Mouse (Mus musculus) ES-Bruce4 (cell line): Measurements from ENCODE around the gene Ska2. TPM values are rescaled to one million over a fixed set of nuclear protein-coding genes. Genes with fewer than 3 reads are reported as not detected.

ENCODE experiments used
- H3K27ac ChIP-seq: 2 replicates; pipeline ENCODE4 v1.5.1; 2012; ENCODE audit warnings: low read length, inconsistent platforms; ENCODE audit not compliant: insufficient read depth
- H3K27me3 ChIP-seq: 2 replicates; pipeline ENCODE4 v1.6.1; 2012; ENCODE audit warnings: mild to moderate bottlenecking, low read length, inconsistent platforms; ENCODE audit not compliant: control insufficient read depth, poor library complexity, insufficient read depth, severe bottlenecking
- H3K36me3 ChIP-seq: 2 replicates; pipeline ENCODE4 v1.6.1; 2012; ENCODE audit warnings: inconsistent platforms, mild to moderate bottlenecking, low read length, moderate library complexity; ENCODE audit not compliant: control insufficient read depth, poor library complexity, insufficient read depth, severe bottlenecking
- H3K4me1 ChIP-seq: one replicate; pipeline ENCODE4 v1.8.1; 2011; ENCODE audit warnings: low read length; ENCODE audit not compliant: control insufficient read depth, insufficient read depth
- H3K4me3 ChIP-seq: 2 replicates; pipeline ENCODE4 v1.5.1; 2011; ENCODE audit warnings: low read depth, mild to moderate bottlenecking, low read length
- H3K9ac ChIP-seq: 2 replicates; pipeline ENCODE4 v1.6.1; 2012; ENCODE audit warnings: low read depth, mild to moderate bottlenecking, inconsistent platforms; ENCODE audit not compliant: poor library complexity, severe bottlenecking
- H3K9me3 ChIP-seq: replicated peaks from 2 replicates; pipeline ENCODE4 v1.6.1; 2012; ENCODE audit warnings: mild to moderate bottlenecking, low read length, inconsistent platforms; ENCODE audit not compliant: control insufficient read depth, poor library complexity, insufficient read depth, severe bottlenecking
- CTCF ChIP-seq: IDR thresholded peaks from one replicate; pipeline ENCODE4 v1.8.1; 2011; ENCODE audit warnings: low read depth, low read length
- EP300 ChIP-seq: IDR thresholded peaks from 2 replicates; pipeline ENCODE4 v1.6.1; 2011; ENCODE audit warnings: low read depth, low read length; ENCODE audit not compliant: insufficient read depth
- POLR2A ChIP-seq: IDR thresholded peaks from one replicate; pipeline ENCODE4 v1.8.1; 2011; ENCODE audit warnings: low read length; ENCODE audit not compliant: insufficient read depth
- polyA plus RNA-seq: library from polyadenylated mRNA; stranded (reverse); fragments of >200 nt; gene quantifications from 2 replicates; pipeline ENCODE4 v1.2.4, GENCODE M21; 2011; ENCODE audit warnings: low read depth; ENCODE audit not compliant: missing spikeins, insufficient read depth, insufficient read length

The Ska2 gene
- polyA plus RNA-seq = 102 and 104 TPM in 2 replicates

GRCm38 (mm10) chr11:87108755-87109518 is at the start of gene Ska2:
Gene Ska2 (plus strand): TSS chr11:87109234.
- Histone ChIP-seq H3K36me3 (peaks cover 41% of the 10 kb centered on the region), H3K9ac (peak within 1 kb of the TSS; percentile 93), H3K9me3 (no peaks in the 10 kb centered on the region), H3K27me3 (no peaks in the 10 kb centered on the region), H3K4me3 (peak within 1 kb of the TSS; percentile 98), H3K4me1 (no peaks in the 10 kb centered on the region), H3K27ac (peak within 1 kb of the TSS; percentile 80)
- TF ChIP-seq EP300 = 0 out of 2 replicates have a peak, but pooled peaks have one; percentile 4
- no peak for TF ChIP-seq CTCF
- TF ChIP-seq POLR2A = peak; percentile 7

GRCm38 (mm10) chr11:87060410-87060809 is 48.6 kb upstream of the Ska2 start:
- H3K36me3 ChIP-seq = no peaks in the 10 kb centered on the region
- H3K9ac ChIP-seq = no peak overlapping the region
- no peaks in the 10 kb centered on the region for H3K9me3 ChIP-seq
- no peak overlapping the region for H3K27ac ChIP-seq
- TF ChIP-seq EP300 = no peak
- TF ChIP-seq CTCF = no peak
- no peak for TF ChIP-seq POLR2A
- H3K27me3 ChIP-seq = no peaks in the 10 kb centered on the region
- H3K4me3 ChIP-seq = no peak overlapping the region
- H3K4me1 ChIP-seq = no peaks in the 10 kb centered on the region

DNA sequence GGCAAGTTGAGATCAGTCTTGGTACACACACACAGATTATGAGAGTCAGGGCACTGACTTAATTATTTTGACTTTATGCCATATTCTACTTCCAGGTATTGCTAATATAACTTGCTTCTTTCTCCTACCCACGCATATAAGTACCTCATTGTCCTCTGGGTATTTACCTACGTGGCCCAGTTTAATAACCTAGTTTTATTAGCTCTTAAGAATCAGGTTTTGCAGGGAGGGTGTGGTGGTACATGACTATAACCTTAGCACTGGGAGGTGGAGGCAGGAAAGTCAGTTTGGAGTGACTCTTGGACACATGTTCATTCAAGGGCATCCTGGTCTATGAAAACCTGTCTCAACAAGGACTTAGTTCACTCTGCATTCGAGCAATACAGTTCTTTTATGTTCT is 46.9 kb upstream of the Ska2 start:
- H3K4me3 ChIP-seq = no peak overlapping the region
- H3K27me3 ChIP-seq = no peaks in the 10 kb centered on the region
- H3K27ac ChIP-seq = no peak overlapping the region
- H3K36me3 ChIP-seq = no peaks in the 10 kb centered on the region
- H3K9me3 ChIP-seq = no peaks in the 10 kb centered on the region
- H3K9ac ChIP-seq = no peak overlapping the region
- TF ChIP-seq EP300 (no peak), CTCF (no peak), POLR2A (no peak)
- H3K4me1 ChIP-seq = no peaks in the 10 kb centered on the region

- Histone ChIP-seq H3K36me3 (peaks cover 7% of the 10 kb centered on the region), H3K4me1 (no peaks in the 10 kb centered on the region), H3K27ac (no peak overlapping the region), H3K9ac (peak overlapping the region; percentile 64), H3K9me3 (no peaks in the 10 kb centered on the region), H3K4me3 (peak overlapping the region; percentile 74), H3K27me3 (no peaks in the 10 kb centered on the region)
- TF ChIP-seq CTCF = no peak
- TF ChIP-seq POLR2A = no peak
- no peak for TF ChIP-seq EP300
Observed at GRCm38 (mm10) chr11:87073343-87073865, 35.6 kb upstream of the Ska2 start.

- H3K9me3 ChIP-seq = no peaks in the 10 kb centered on the region
- H3K27ac ChIP-seq = no peak within 1 kb of the TSS
- TF ChIP-seq EP300 (no peak), POLR2A (peak; percentile 62), CTCF (peak; percentile 7)
- no peaks in the 10 kb centered on the region for H3K4me1 ChIP-seq
- H3K9ac ChIP-seq = peak within 1 kb of the TSS; percentile 64
- H3K27me3 ChIP-seq = no peaks in the 10 kb centered on the region
- H3K36me3 ChIP-seq = peaks cover 8% of the 10 kb centered on the region
- peak within 1 kb of the TSS; percentile 74 for H3K4me3 ChIP-seq
Observed at GRCm38 (mm10) chr11:87073866-87074440, 35.1 kb upstream of the Ska2 start, which contains the start of gene Gdpd1. Gene Gdpd1 (minus strand): TSS chr11:87074062.

DNA sequence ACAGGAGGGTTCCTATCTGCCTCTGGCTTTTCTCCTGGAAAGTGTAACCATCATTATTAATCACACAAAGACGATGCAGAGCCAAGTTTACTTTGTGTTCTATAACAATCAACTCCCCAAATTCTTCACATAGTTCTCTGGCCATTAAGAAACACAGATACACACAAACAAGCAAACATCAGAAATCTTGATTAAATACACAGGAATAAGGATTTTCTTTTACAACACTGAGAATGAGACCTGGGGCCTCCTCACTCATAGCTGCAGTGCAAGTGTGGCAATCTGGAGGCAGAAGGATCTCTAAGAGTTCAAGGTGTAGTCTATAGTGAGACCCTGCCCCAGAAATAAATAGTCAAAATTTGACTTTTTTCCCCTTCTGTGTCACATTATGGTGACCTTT is 25.3 kb upstream of the Ska2 start:
- no peak overlapping the region for H3K27ac ChIP-seq
- H3K4me1 ChIP-seq = peaks cover 2% of the 10 kb centered on the region
- TF ChIP-seq EP300 (no peak), POLR2A (no peak), CTCF (no peak)
- H3K9me3 ChIP-seq = no peaks in the 10 kb centered on the region
- H3K4me3 ChIP-seq = no peak overlapping the region
- peaks cover 37% of the 10 kb centered on the region for H3K36me3 ChIP-seq
- H3K9ac ChIP-seq = no peak overlapping the region
- no peaks in the 10 kb centered on the region for H3K27me3 ChIP-seq
